Mouse (Mus musculus) olfactory bulb, adult 2 months (tissue): ENCODE results near the gene Hira.

Experiments
- CTCF ChIP-seq: fragments of 200-500 bp; IDR thresholded peaks from 2 replicates; pipeline ENCODE4 v1.5.1; 2012; ENCODE audit warnings: low read depth, mild to moderate bottlenecking, low read length, moderate library complexity; ENCODE audit not compliant: insufficient read depth
- POLR2A ChIP-seq: fragments of 200-500 bp; IDR thresholded peaks from 2 replicates; pipeline ENCODE4 v1.6.1; 2012; ENCODE audit warnings: mild to moderate bottlenecking, low read depth, low read length, moderate library complexity; ENCODE audit not compliant: insufficient read depth

GRCm38 (mm10) chr16:18955070-18955469 lies 78.2 kb downstream of the Hira start:
- TF ChIP-seq CTCF (no peak), POLR2A (no peak)
